Mouse (Mus musculus): ENCODE measurements around the gene Nrxn1. TPM values are rescaled to one million over a fixed set of nuclear protein-coding genes. Genes with fewer than 3 reads are reported as not detected.

Nrxn1 gene
- total RNA-seq, 1 experiment: 2.9 TPM

DNA sequence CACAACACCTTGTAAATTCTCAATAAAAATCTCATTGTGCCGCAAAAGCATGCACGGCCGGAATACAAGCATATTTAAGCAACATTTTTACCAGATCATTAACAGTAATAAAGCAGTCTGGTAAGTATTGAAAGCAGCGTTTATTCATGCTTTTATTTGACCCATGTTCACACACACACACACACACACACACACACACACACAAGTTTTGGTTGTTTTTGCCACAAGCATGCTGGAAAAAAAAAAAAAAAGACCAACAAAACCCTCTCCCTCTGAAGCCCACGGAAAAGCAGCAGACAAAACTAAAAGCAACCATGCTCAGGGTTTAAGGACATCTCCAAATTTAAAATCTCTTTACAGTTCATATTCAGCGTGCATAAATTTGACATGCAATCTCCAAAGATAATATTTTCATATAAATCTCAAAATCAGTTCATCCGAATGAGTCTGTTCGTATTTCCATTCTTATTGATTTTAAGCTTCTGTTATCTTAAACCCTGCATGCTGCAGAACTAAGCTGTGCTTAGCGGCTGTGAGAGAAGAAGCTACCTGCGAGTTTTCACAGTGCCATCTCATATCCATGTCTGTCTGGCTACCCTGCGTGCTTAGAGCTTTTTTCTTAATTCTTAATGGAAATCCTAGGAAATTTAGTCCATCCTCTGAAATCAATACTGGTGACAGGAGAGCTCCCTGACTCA lies 1005.1 kb downstream of the Nrxn1 start:
- Histone ChIP-seq H3K4me3 (ENCODE audit: insufficient read depth in 1 of 2, low read depth in 1 of 2, low read length in 2 of 2, poor library complexity in 1 of 2, severe bottlenecking in 1 of 2) (peak overlapping the region in 1 of 2 experiments; percentile 34; a peak in 1 of 4 replicates), H3K9ac (ENCODE audit: insufficient read depth, low read depth, low read length, poor library complexity, severe bottlenecking) (no peak overlapping the region), H3K27ac (ENCODE audit: insufficient read depth, low read depth, low read length, poor library complexity, severe bottlenecking) (no peak overlapping the region), H3K9me3 (ENCODE audit: control insufficient read depth, insufficient read depth, low read depth, low read length) (no peaks in the 10 kb centered on the region), H3K36me3 (ENCODE audit: control insufficient read depth, insufficient read depth, low read length, poor library complexity, severe bottlenecking) (no peaks in the 10 kb centered on the region), H3K4me1 (ENCODE audit: control insufficient read depth in 2 of 2, insufficient read depth in 2 of 2, low read length in 2 of 2, poor library complexity in 1 of 2) (no peaks in the 10 kb centered on the region; a peak in 2 of 4 replicates)
- no peak for DNase-seq (ENCODE audit: low read depth, low spot score)
- in situ Hi-C loops (cut with MboI; ENCODE audit: low sequenced_read_pairs in 2 of 2, unreplicated experiment in 2 of 2): no loop called here
- no peak for TF ChIP-seq ZNF384 (IDR thresholded peaks at IDR 0.05; ENCODE audit: low read depth, low read length)
- TF ChIP-seq MAFK (IDR thresholded peaks at IDR 0.05; ENCODE audit: insufficient read depth, low read depth, low read length): no peak
- TF ChIP-seq ZC3H11A (IDR thresholded peaks at IDR 0.05; ENCODE audit: borderline replicate concordance, low read depth, low read length): no peak
- TF ChIP-seq HCFC1 (IDR thresholded peaks at IDR 0.05; ENCODE audit: borderline replicate concordance, insufficient read depth, low read length): no peak
- TF ChIP-seq CHD2 (IDR thresholded peaks at IDR 0.05; ENCODE audit: low read depth, low read length): no peak

DNA sequence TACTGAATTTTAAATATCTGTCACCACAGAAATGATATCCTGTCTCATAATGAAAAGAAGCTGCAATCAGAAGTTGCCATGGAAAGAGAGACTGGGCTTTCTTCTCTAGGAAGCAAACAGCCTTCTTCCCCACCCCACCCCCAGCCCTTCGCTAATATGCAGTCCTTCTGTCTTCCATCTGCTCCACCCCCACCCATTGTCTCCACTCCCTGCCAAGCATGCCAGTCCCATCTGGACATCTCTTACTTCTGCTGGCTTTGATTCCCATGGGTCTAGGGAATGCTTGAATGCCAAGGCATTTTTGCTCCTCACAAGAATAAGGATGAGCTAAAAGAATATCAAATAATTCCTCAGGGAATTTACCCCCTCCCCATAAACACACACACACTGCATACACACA lies 1006.0 kb downstream of the Nrxn1 start:
- Histone ChIP-seq H3K4me3 (ENCODE audit: insufficient read depth in 1 of 2, low read depth in 1 of 2, low read length in 2 of 2, poor library complexity in 1 of 2, severe bottlenecking in 1 of 2) (no peak overlapping the region), H3K9ac (ENCODE audit: insufficient read depth, low read depth, low read length, poor library complexity, severe bottlenecking) (no peak overlapping the region), H3K9me3 (ENCODE audit: control insufficient read depth, insufficient read depth, low read depth, low read length) (no peaks in the 10 kb centered on the region), H3K36me3 (ENCODE audit: control insufficient read depth, insufficient read depth, low read length, poor library complexity, severe bottlenecking) (no peaks in the 10 kb centered on the region), H3K27ac (ENCODE audit: insufficient read depth, low read depth, low read length, poor library complexity, severe bottlenecking) (no peak overlapping the region), H3K4me1 (ENCODE audit: control insufficient read depth in 2 of 2, insufficient read depth in 2 of 2, low read length in 2 of 2, poor library complexity in 1 of 2) (no peaks in the 10 kb centered on the region; a peak in 2 of 4 replicates)
- no peak for DNase-seq (ENCODE audit: low read depth, low spot score)
- no peak for TF ChIP-seq ZC3H11A (IDR thresholded peaks at IDR 0.05; ENCODE audit: borderline replicate concordance, low read depth, low read length)
- TF ChIP-seq HCFC1 (IDR thresholded peaks at IDR 0.05; ENCODE audit: borderline replicate concordance, insufficient read depth, low read length): no peak
- TF ChIP-seq ZNF384 (IDR thresholded peaks at IDR 0.05; ENCODE audit: low read depth, low read length): no peak
- in situ Hi-C loops (cut with MboI; ENCODE audit: low sequenced_read_pairs in 2 of 2, unreplicated experiment in 2 of 2): no loop called here

GRCm38 (mm10) chr17:90079003-90079402 lies 1013.9 kb downstream of the Nrxn1 start:
- no peak for TF ChIP-seq ZNF384 (IDR thresholded peaks at IDR 0.05; ENCODE audit: low read depth, low read length)
- no peak for TF ChIP-seq MAFK (IDR thresholded peaks at IDR 0.05; ENCODE audit: insufficient read depth, low read depth, low read length)
- no peak for TF ChIP-seq HCFC1 (IDR thresholded peaks at IDR 0.05; ENCODE audit: borderline replicate concordance, insufficient read depth, low read length)
- TF ChIP-seq ZC3H11A (IDR thresholded peaks at IDR 0.05; ENCODE audit: borderline replicate concordance, low read depth, low read length): no peak
- TF ChIP-seq CHD2 (IDR thresholded peaks at IDR 0.05; ENCODE audit: low read depth, low read length): no peak
- Histone ChIP-seq H3K4me1 (ENCODE audit: control insufficient read depth in 2 of 2, insufficient read depth in 2 of 2, low read length in 2 of 2, poor library complexity in 1 of 2) (no peaks in the 10 kb centered on the region), H3K4me3 (ENCODE audit: insufficient read depth in 1 of 2, low read depth in 1 of 2, low read length in 2 of 2, poor library complexity in 1 of 2, severe bottlenecking in 1 of 2) (no peak overlapping the region), H3K9me3 (ENCODE audit: control insufficient read depth, insufficient read depth, low read depth, low read length) (no peaks in the 10 kb centered on the region), H3K36me3 (ENCODE audit: control insufficient read depth, insufficient read depth, low read length, poor library complexity, severe bottlenecking) (no peaks in the 10 kb centered on the region), H3K27ac (ENCODE audit: insufficient read depth, low read depth, low read length, poor library complexity, severe bottlenecking) (no peak overlapping the region), H3K9ac (ENCODE audit: insufficient read depth, low read depth, low read length, poor library complexity, severe bottlenecking) (no peak overlapping the region)
- in situ Hi-C loops (cut with MboI; ENCODE audit: low sequenced_read_pairs in 2 of 2, unreplicated experiment in 2 of 2): no loop called here
- DNase-seq (ENCODE audit: low read depth, low spot score): no peak

DNA sequence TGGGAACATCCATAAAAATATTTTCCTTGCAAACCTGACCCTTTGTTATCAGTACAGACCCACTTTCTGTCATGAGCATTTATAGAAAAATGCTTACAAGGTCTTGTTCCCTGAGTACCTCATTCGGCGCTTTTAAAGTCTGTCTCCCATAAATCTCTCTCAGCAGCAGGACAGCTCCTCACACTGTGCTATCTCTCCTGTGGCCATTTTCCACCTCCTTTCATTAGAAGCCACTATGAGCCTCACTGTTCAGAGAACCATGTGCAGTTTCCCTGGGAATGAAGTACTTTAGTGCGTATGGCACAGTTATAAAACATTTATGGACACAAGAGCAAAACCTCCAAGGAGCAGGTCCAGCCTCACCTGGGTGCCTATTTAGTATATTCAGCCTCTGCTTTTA lies 1014.4 kb downstream of the Nrxn1 start:
- Histone ChIP-seq H3K4me3 (ENCODE audit: insufficient read depth in 1 of 2, low read depth in 1 of 2, low read length in 2 of 2, poor library complexity in 1 of 2, severe bottlenecking in 1 of 2) (no peak overlapping the region), H3K36me3 (ENCODE audit: control insufficient read depth, insufficient read depth, low read length, poor library complexity, severe bottlenecking) (no peaks in the 10 kb centered on the region), H3K9me3 (ENCODE audit: control insufficient read depth, insufficient read depth, low read depth, low read length) (no peaks in the 10 kb centered on the region), H3K9ac (ENCODE audit: insufficient read depth, low read depth, low read length, poor library complexity, severe bottlenecking) (no peak overlapping the region), H3K4me1 (ENCODE audit: control insufficient read depth in 2 of 2, insufficient read depth in 2 of 2, low read length in 2 of 2, poor library complexity in 1 of 2) (no peaks in the 10 kb centered on the region), H3K27ac (ENCODE audit: insufficient read depth, low read depth, low read length, poor library complexity, severe bottlenecking) (no peak overlapping the region)
- in situ Hi-C loops (cut with MboI; ENCODE audit: low sequenced_read_pairs in 2 of 2, unreplicated experiment in 2 of 2): no loop called here
- TF ChIP-seq HCFC1 (IDR thresholded peaks at IDR 0.05; ENCODE audit: borderline replicate concordance, insufficient read depth, low read length) (no peak), ZNF384 (IDR thresholded peaks at IDR 0.05; ENCODE audit: low read depth, low read length) (no peak), MAFK (IDR thresholded peaks at IDR 0.05; ENCODE audit: insufficient read depth, low read depth, low read length) (no peak), ZC3H11A (IDR thresholded peaks at IDR 0.05; ENCODE audit: borderline replicate concordance, low read depth, low read length) (no peak), CHD2 (IDR thresholded peaks at IDR 0.05; ENCODE audit: low read depth, low read length) (no peak)
- no peak for DNase-seq (ENCODE audit: low read depth, low spot score)

Data from ES-E14 (cell line).